Mouse (Mus musculus) T-helper 1 cell (primary cell): ENCODE results near the gene Dok3.

Experiments
- in situ Hi-C: fragments of 300-600 bp; cut with MboI, MseI; formaldehyde crosslinking; loops from one replicate; pipeline ENCODE4 v1.15.1; 2025; ENCODE audit warnings: high pct_unique_total_duplicates

The Dok3 gene

GRCm38 (mm10) chr13:55540933-55541332 is 11.8 kb upstream of the Dok3 start:
- in situ Hi-C loops = no loop called here

- in situ Hi-C loops = no loop called here
Measured at GRCm38 (mm10) chr13:55536194-55537175, 7.4 kb upstream of the Dok3 start, which contains the start of gene Ddx41. TSS of gene Ddx41 (minus strand) at chr13:55536658.

- in situ Hi-C loops = no loop called here
Measured at GRCm38 (mm10) chr13:55535796-55536193, 6.7 kb upstream of the Dok3 start.

- in situ Hi-C loops = no loop called here
Measured at GRCm38 (mm10) chr13:55535191-55535590, 6.1 kb upstream of the Dok3 start.

- in situ Hi-C loops = no loop called here
Measured at GRCm38 (mm10) chr13:55527834-55528772, 993 bp downstream of the Dok3 start.

GRCm38 (mm10) chr13:55527212-55527611 is 1.9 kb downstream of the Dok3 start:
- in situ Hi-C loops = no loop called here

GRCm38 (mm10) chr13:55525733-55526553 is 3.2 kb downstream of the Dok3 start:
- in situ Hi-C loops = no loop called here

GRCm38 (mm10) chr13:55523951-55524600 is 5.0 kb downstream of the Dok3 start:
- in situ Hi-C loops = loop anchor here (5.0 kb wide), 1 partner anchor 117 kb away; no protein-coding TSS in a partner anchor

- in situ Hi-C loops = loop anchor here (5.0 kb wide), 1 partner anchor 116 kb away; no protein-coding TSS in a partner anchor
Measured at GRCm38 (mm10) chr13:55523278-55523677, 5.8 kb downstream of the Dok3 start.

GRCm38 (mm10) chr13:55522730-55523129 is 6.4 kb downstream of the Dok3 start:
- in situ Hi-C loops = loop anchor here (5.0 kb wide), 1 partner anchor 115 kb away; no protein-coding TSS in a partner anchor

- in situ Hi-C loops = loop anchor here (5.0 kb wide), 1 partner anchor 112 kb away; no protein-coding TSS in a partner anchor
Measured at GRCm38 (mm10) chr13:55519606-55520005, 9.5 kb downstream of the Dok3 start.

GRCm38 (mm10) chr13:55516955-55517354 is 12.1 kb downstream of the Dok3 start:
- in situ Hi-C loops = no loop called here

GRCm38 (mm10) chr13:55513828-55514227 is 15.3 kb downstream of the Dok3 start:
- in situ Hi-C loops = loop anchor here (5.0 kb wide), 1 partner anchor 37 kb away; no protein-coding TSS in a partner anchor

- in situ Hi-C loops = loop anchor here (5.0 kb wide), 1 partner anchor 36 kb away; no protein-coding TSS in a partner anchor
Measured at GRCm38 (mm10) chr13:55513111-55513748, 15.9 kb downstream of the Dok3 start, which contains the start of gene Pdlim7. TSS of gene Pdlim7 (minus strand) at chr13:55513676.

- in situ Hi-C loops = loop anchor here (5.0 kb wide), 1 partner anchor 35 kb away; no protein-coding TSS in a partner anchor
Measured at GRCm38 (mm10) chr13:55512379-55513031, 16.6 kb downstream of the Dok3 start.

- in situ Hi-C loops = loop anchor here (5.0 kb wide), 1 partner anchor 34 kb away; no protein-coding TSS in a partner anchor
Measured at GRCm38 (mm10) chr13:55511492-55511861, 17.6 kb downstream of the Dok3 start.

GRCm38 (mm10) chr13:55510668-55511491 is 18.2 kb downstream of the Dok3 start:
- in situ Hi-C loops = loop anchor here (5.0 kb wide), 1 partner anchor 34 kb away; no protein-coding TSS in a partner anchor

GRCm38 (mm10) chr13:55510332-55510667 is 18.8 kb downstream of the Dok3 start:
- in situ Hi-C loops = loop anchor here (5.0 kb wide), 1 partner anchor 33 kb away; no protein-coding TSS in a partner anchor
